Mouse (Mus musculus) heart, embryonic 13.5 days (tissue): ENCODE data around the gene Slfn1. TPM values are rescaled to one million over a fixed set of nuclear protein-coding genes. Genes with fewer than 3 reads are reported as not detected.
"Not testable (repeated sequence)": the region's sequence is repeated elsewhere in the genome, so short reads cannot be mapped to it uniquely, and the experiment has no call there.

Source experiments
- ATAC-seq: fragments of 200-750 bp; cut with Nextera tagmentation; 2 replicates; pipeline ENCODE4 v1.8.0; 2017; ENCODE audit warnings: moderate TSS enrichment; ENCODE audit not compliant: insufficient number of reproducible peaks, low FRiP score, low TSS enrichment; ENCODE audit errors: extremely low read depth
- H3K27ac ChIP-seq: fragments of 300-500 bp; sonication (generic); replicated peaks from 2 replicates; pipeline ENCODE4 v1.5.1; 2015; ENCODE audit warnings: moderate library complexity, mild to moderate bottlenecking, inconsistent platforms
- H3K27me3 ChIP-seq: fragments of 300-500 bp; sonication (generic); replicated peaks from 2 replicates; pipeline ENCODE4 v1.6.1; 2015; ENCODE audit warnings: mild to moderate bottlenecking, inconsistent platforms
- H3K36me3 ChIP-seq: fragments of 300-500 bp; sonication (generic); 2 replicates; pipeline ENCODE4 v1.6.1; 2015; ENCODE audit warnings: mild to moderate bottlenecking, inconsistent platforms
- H3K4me1 ChIP-seq: fragments of 300-500 bp; sonication (generic); 2 replicates; pipeline ENCODE4 v1.6.1; 2015; ENCODE audit warnings: inconsistent platforms
- H3K4me2 ChIP-seq: fragments of 300-500 bp; sonication (generic); 2 replicates; pipeline ENCODE4 v1.6.1; 2015; ENCODE audit warnings: inconsistent platforms, mild to moderate bottlenecking, moderate library complexity
- H3K4me3 ChIP-seq: fragments of 300-500 bp; sonication (generic); 2 replicates; pipeline ENCODE4 v1.5.1; 2015; ENCODE audit warnings: moderate library complexity, mild to moderate bottlenecking, inconsistent platforms
- H3K9ac ChIP-seq: fragments of 300-500 bp; sonication (generic); 2 replicates; pipeline ENCODE4 v1.6.1; 2015; ENCODE audit warnings: inconsistent platforms, mild to moderate bottlenecking, moderate library complexity
- H3K9me3 ChIP-seq: fragments of 300-500 bp; sonication (generic); 2 replicates; pipeline ENCODE4 v1.6.1; 2016; ENCODE audit warnings: inconsistent platforms
- WGBS: fragments of 180-500 bp; shearing (Covaris S2); methylation state at CpG from one replicate; pipeline ENCODE4 v1.1.7; 2015; ENCODE audit warnings: mixed read lengths; 5-methylcytosine and 5-hydroxymethylcytosine counted together
- polyA plus RNA-seq: library from polyadenylated mRNA; unstranded; fragments of >200 nt; fragmentation: Nextera tagmentation; extraction: Ambion mirVana; gene quantifications from 2 replicates; pipeline ENCODE4 v1.2.1, GENCODE M21; 2015

The Slfn1 gene
- polyA plus RNA-seq, 1 experiment from 2014 or later, result 0.17 TPM

DNA sequence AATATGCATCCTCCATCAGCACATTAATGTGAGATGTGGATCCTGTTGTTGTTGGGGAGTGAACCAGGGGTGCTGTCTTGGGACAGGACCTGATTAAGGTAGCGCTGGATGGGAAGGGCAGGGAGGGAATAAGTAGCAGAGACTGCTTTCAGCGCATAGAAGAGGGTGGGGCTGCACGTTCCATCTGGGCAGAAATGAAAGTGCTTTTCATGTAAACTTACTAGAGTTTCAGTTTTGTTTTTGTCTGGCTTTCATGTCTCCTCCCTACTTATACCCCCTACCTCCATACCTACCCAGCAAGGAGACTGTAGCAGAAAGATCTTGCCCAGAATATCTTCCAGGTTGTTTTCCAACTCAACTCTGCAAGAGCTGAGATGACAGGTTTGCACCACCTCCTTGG is 1.4 kb downstream of the Slfn1 start:
- Histone ChIP-seq H3K4me3 (no peak overlapping the region), H3K9ac (no peak overlapping the region), H3K27me3 (no peaks in the 10 kb centered on the region), H3K4me1 (no peaks in the 10 kb centered on the region), H3K4me2 (no peak overlapping the region), H3K9me3 (no peaks in the 10 kb centered on the region), H3K36me3 (no peaks in the 10 kb centered on the region), H3K27ac (no peak overlapping the region)
- 38% methylated on average over 3 of the region's 3 CpGs for WGBS
- ATAC-seq, result no peak

DNA sequence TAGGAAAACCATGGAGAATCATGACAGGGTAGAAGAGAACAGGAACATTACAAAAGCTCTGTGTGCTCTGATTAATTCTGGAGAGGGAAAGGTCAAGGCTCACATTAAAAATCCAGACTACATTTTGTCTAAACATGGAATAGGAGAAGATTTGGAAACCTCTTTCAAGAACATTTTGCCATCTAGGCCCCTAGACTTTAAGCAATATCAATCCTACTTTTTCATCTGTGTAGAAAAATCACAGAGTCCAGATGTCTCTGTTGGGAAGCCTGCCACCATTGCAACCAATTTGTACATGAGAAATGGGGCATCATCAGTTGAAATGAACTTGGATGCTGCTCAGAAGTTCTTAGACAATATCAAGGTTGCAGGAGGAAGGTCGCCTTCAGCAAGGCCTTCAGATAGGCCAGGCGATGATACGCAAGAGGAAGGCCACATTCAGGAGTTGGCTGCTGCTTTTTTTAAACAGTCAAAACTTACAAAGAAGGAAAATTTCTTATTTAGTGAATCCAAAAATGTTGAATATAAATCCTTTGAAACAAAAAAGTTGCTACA is 4.6 kb downstream of the Slfn1 start:
- Histone ChIP-seq H3K4me1 (no peaks in the 10 kb centered on the region), H3K4me3 (no peak overlapping the region), H3K4me2 (no peak overlapping the region), H3K36me3 (no peaks in the 10 kb centered on the region), H3K9ac (no peak overlapping the region), H3K9me3 (no peaks in the 10 kb centered on the region), H3K27ac (no peak overlapping the region), H3K27me3 (no peaks in the 10 kb centered on the region)
- ATAC-seq, result no peak
- WGBS, result 75% methylated on average over 3 of the region's 3 CpGs

DNA sequence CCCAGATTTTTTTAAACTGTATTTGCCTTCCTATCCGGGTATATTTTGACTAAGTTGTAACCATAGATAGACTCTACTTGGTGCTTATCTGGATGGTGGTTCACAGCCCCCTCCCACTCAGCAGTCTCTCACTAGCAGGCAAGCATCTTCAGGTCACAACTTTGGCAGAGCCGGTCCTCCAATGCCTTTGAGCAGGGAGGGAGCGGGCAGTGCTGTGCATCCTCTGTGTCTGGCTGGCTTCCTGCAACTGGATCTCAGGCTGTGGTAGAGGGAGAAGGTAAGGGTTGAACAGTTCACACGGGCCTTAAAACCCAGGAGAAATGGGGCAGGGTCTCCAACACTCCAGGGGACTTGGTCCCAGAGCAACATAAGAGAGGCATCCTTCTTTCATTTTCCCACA is 6.5 kb downstream of the Slfn1 start:
- no peaks in the 10 kb centered on the region for H3K9me3 ChIP-seq
- no peaks in the 10 kb centered on the region for H3K36me3 ChIP-seq
- no peak overlapping the region for H3K4me3 ChIP-seq
- H3K4me2 ChIP-seq, result no peak overlapping the region
- no peak for ATAC-seq
- H3K27ac ChIP-seq, result no peak overlapping the region
- no peaks in the 10 kb centered on the region for H3K4me1 ChIP-seq
- no peak overlapping the region for H3K9ac ChIP-seq
- H3K27me3 ChIP-seq, result no peaks in the 10 kb centered on the region
- WGBS, result 53% methylated on average over 4 of the region's 4 CpGs

DNA sequence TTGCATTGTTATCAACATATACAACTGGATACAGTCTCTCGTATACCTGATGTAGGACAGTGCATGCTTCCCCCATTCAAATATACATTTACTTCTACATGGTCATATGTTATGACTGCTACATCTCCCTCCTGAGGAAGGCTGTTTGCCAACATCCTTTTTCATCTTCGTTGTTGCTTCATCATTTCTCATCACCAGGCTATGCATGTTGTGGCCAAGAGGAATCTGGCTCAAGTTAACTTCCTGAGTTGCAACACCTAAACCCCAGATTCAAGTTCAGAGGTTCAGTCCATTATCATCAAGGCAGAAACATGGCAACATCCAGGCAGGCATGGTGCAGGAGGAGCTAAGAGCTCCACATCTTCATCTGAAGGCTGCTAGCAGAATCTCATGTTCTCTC is 8.3 kb downstream of the Slfn1 start:
- H3K9me3 ChIP-seq, result no peaks in the 10 kb centered on the region
- no peaks in the 10 kb centered on the region for H3K4me1 ChIP-seq
- H3K27ac ChIP-seq, result no peak overlapping the region
- ATAC-seq, result no peak
- no peaks in the 10 kb centered on the region for H3K36me3 ChIP-seq
- no peak overlapping the region for H3K9ac ChIP-seq
- no peak overlapping the region for H3K4me3 ChIP-seq
- 63% methylated on average over 2 of the region's 2 CpGs for WGBS
- H3K27me3 ChIP-seq, result no peaks in the 10 kb centered on the region
- H3K4me2 ChIP-seq, result no peak overlapping the region

DNA sequence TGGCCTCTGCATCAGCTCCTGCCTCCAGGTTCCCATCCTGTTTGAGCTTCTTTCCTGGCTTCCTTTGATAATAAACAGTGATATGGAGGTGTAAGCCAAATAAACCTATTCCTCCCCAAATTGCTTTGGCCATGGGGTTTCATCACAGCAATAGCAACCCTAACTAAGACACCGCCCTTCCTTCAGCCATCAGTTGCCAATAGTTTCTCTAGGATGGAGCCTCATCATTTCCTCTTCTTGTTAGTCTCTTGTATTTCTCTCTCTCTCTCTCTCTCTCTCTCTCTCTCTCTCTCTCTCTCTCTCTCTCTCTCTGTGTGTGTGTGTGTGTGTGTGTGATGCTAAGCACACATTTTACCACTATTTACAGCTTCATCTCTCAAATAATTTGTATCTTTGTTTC is 9.0 kb downstream of the Slfn1 start:
- H3K36me3 ChIP-seq, ATAC-seq, H3K27me3 ChIP-seq, H3K4me1 ChIP-seq, H3K27ac ChIP-seq, H3K9ac ChIP-seq, H3K9me3 ChIP-seq, H3K4me2 ChIP-seq, H3K4me3 ChIP-seq: not testable (repeated sequence)
- 100% methylated on average over 1 of the region's 1 CpGs for WGBS

DNA sequence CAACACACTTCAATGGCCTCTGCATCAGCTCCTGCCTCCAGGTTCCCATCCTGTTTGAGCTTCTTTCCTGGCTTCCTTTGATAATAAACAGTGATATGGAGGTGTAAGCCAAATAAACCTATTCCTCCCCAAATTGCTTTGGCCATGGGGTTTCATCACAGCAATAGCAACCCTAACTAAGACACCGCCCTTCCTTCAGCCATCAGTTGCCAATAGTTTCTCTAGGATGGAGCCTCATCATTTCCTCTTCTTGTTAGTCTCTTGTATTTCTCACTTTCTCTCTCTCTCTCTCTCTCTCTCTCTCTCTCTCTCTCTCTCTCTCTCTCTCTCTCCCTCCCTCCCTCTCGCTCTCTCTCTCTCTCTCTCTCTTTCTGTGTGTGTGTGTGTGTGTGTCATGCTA is 20.6 kb downstream of the Slfn1 start:
- H3K9ac ChIP-seq, H3K9me3 ChIP-seq, H3K4me2 ChIP-seq, H3K36me3 ChIP-seq, ATAC-seq, H3K4me1 ChIP-seq, H3K4me3 ChIP-seq, H3K27me3 ChIP-seq, H3K27ac ChIP-seq: not testable (repeated sequence)
- WGBS, result no CpG with 5 or more reads among the region's 2 CpGs

DNA sequence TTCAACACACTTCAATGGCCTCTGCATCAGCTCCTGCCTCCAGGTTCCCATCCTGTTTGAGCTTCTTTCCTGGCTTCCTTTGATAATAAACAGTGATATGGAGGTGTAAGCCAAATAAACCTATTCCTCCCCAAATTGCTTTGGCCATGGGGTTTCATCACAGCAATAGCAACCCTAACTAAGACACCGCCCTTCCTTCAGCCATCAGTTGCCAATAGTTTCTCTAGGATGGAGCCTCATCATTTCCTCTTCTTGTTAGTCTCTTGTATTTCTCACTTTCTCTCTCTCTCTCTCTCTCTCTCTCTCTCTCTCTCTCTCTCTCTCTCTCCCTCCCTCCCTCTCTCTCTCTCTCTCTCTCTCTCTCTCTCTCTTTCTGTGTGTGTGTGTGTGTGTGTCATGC is 32.3 kb downstream of the Slfn1 start:
- H3K9me3 ChIP-seq, H3K9ac ChIP-seq, H3K27me3 ChIP-seq, H3K27ac ChIP-seq, H3K36me3 ChIP-seq, H3K4me1 ChIP-seq, ATAC-seq, H3K4me3 ChIP-seq, H3K4me2 ChIP-seq: not testable (repeated sequence)
- WGBS, result no CpG with 5 or more reads among the region's 1 CpGs

Other genes starting within 250 kb of the Slfn1 start
- 4.7 and 5.3 TPM in 2 replicates for gene Rffl, start 245.6 kb upstream of the Slfn1 start, polyA plus RNA-seq
- 12.2 and 12.4 TPM in 2 replicates for gene Rad51d, start 226.2 kb upstream of the Slfn1 start, polyA plus RNA-seq
- gene Fndc8, start 224.7 kb upstream of the Slfn1 start, polyA plus RNA-seq, result 0.07 and 0.22 TPM in 2 replicates
- 20.9 and 21.2 TPM in 2 replicates for gene Nle1, start 208.4 kb upstream of the Slfn1 start, polyA plus RNA-seq
- 157 and 170 TPM in 2 replicates for gene Unc45b, start 206.3 kb upstream of the Slfn1 start, polyA plus RNA-seq
- gene Slfn5, start 165.5 kb upstream of the Slfn1 start, polyA plus RNA-seq, result 3.5 and 4.4 TPM in 2 replicates
- gene Slfn9, start 125.0 kb upstream of the Slfn1 start, polyA plus RNA-seq, result 12.9 and 14.5 TPM in 2 replicates
- 0.31 and 0.32 TPM in 2 replicates for gene Slfn8, start 96.0 kb upstream of the Slfn1 start, polyA plus RNA-seq
- 3.6 and 4.0 TPM in 2 replicates for gene Slfn2, start 51.7 kb upstream of the Slfn1 start, polyA plus RNA-seq
- not detected in 2 replicates for gene Slfn4, start 58.3 kb downstream of the Slfn1 start, polyA plus RNA-seq
- 0.98 TPM in 2 replicates for gene Slfn3, start 74.5 kb downstream of the Slfn1 start, polyA plus RNA-seq
- gene Slfn14, start 169.9 kb downstream of the Slfn1 start, polyA plus RNA-seq, result 0.84 and 0.88 TPM in 2 replicates
- 36.2 and 37.2 TPM in 2 replicates for gene Ap2b1, start 182.2 kb downstream of the Slfn1 start, polyA plus RNA-seq
- 8.5 and 8.6 TPM in 2 replicates for gene Pex12, start 185.7 kb downstream of the Slfn1 start, polyA plus RNA-seq